Mouse (Mus musculus): ENCODE results near the gene Olfr902. TPM values are rescaled to one million over a fixed set of nuclear protein-coding genes. Genes with fewer than 3 reads are reported as not detected.
"Not testable (repeated sequence)": the region's sequence is repeated elsewhere in the genome, so short reads cannot be mapped to it uniquely, and the experiment has no call there.

Gene Olfr902
- not detected in 2 replicates for total RNA-seq (2017)

DNA sequence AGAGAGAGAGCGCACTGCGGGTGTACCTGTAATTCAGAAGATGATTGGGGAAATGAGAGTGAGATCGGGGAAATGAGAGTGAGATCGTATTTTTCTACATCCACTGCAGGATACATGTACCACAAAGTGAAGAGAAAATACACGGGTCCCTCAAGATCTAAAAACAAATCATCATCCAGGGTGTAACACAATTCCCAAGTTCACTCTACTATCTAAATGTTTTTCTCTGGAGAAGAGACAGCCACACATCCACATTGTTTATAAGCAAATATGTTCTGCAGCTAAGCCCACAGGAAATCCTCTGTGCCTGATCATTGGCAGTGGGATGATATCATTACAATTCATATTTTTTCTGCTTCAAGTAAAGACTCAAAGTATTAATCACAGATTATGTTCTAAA, at the start of gene Olfr902:
Gene Olfr902 (plus strand): TSS at position 301 of the 400 bp plus-strand sequence.
- no peak for ATAC-seq (replicated peaks; ENCODE audit: low read depth, poor library complexity, severe bottlenecking)

DNA sequence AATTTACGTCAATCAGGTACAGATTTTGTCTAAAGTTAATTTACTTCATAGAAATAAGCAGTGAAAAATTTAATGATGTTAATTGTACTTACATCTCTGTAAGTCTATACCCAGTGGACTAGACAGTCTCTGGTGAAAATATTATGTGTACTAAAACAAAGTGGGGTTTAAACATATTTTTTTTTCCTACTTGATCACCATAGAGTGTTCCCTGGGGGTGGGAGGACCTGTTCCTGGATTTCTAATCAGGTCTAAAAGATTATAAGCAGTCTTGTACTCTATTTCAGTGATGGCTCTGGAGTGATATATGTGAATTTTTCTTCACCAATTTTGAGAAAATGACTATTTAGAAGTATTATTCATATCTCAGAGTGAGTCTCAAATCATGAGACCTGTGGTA, 46.1 kb upstream of the Olfr902 start, which contains the start of gene Olfr147:
Gene Olfr147 (plus strand): TSS at position 301 of the 400 bp plus-strand sequence.
- ATAC-seq (replicated peaks; ENCODE audit: low read depth, poor library complexity, severe bottlenecking): no peak

GRCm38 (mm10) chr9:38407502-38407901, 40.0 kb upstream of the Olfr902 start:
- not testable (repeated sequence) for ATAC-seq (replicated peaks; ENCODE audit: low read depth, poor library complexity, severe bottlenecking)

- not testable (repeated sequence) for ATAC-seq (replicated peaks; ENCODE audit: low read depth, poor library complexity, severe bottlenecking)
These were observed 34.0 kb upstream of the Olfr902 start for GRCm38 (mm10) chr9:38413502-38413901.

GRCm38 (mm10) chr9:38423801-38424200, 23.7 kb upstream of the Olfr902 start:
- no peak for ATAC-seq (replicated peaks; ENCODE audit: low read depth, poor library complexity, severe bottlenecking)

DNA sequence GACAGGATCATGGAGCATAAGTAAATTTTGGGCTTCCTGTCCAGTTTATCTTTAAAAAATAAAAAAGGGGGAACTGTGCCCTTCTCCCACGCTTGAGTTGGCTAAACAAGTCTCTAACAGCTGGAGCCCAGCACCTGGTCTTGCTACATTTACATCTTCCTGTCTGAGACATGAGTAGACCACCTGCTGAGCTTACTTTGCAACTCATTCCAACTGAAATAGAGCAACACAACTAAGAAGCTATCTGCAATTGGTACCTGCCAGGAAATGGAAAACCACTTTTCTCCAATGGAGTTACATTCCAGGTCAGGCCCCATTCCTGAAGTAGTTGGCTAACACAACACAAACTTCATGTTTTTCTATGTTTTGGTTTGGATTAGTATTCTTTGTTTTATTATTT, 20.4 kb upstream of the Olfr902 start:
- ATAC-seq (replicated peaks; ENCODE audit: low read depth, poor library complexity, severe bottlenecking): no peak

DNA sequence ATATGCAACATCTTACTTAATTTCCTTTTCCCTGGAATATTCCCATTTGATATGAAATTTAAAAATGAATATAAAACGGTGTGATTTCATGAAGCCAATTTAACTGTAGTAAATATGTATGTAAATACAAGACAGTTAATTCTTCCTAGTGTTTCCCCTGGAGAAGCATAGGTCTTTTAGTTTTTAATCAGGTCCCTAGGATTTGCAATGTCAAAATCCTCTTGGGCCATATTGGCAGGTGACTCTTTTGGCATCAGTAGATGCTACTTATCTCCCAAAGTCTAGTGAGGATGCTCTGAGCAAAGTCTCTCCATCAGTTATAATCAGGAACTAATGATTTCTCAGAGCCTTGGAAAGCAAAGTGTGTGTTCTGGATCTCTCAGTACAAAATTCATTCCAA, 18.3 kb upstream of the Olfr902 start, which contains the start of gene Olfr901:
Gene Olfr901 (plus strand): TSS at position 301 of the 400 bp plus-strand sequence.
- ATAC-seq (replicated peaks; ENCODE audit: low read depth, poor library complexity, severe bottlenecking): no peak

GRCm38 (mm10) chr9:38462844-38463243, 15.4 kb downstream of the Olfr902 start, which contains the start of gene Olfr904:
Olfr904 (plus strand) TSS chr9:38463144.
- no peak for ATAC-seq (replicated peaks; ENCODE audit: low read depth, poor library complexity, severe bottlenecking)

DNA sequence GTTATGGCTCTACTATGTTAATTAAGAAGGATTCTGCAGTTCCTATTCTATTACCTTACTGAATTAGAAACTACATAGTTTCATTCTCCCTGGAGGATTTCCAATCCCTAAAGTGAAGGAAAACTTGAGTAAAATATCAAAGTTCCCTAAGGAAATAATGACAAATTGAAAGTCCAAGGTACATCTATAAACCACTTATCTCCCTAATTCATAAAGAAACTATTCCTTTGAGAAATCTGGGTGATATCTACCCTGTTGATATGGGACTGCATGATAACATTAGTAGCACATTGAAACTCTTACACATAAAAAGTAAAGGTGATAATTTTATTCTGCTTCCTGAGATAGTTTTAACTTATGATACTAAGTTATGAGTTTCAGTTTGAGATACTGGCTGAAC, 23.4 kb downstream of the Olfr902 start, which contains the start of gene Olfr905:
Gene Olfr905 (plus strand): TSS at position 301 of the 400 bp plus-strand sequence.
- ATAC-seq (replicated peaks; ENCODE audit: low read depth, poor library complexity, severe bottlenecking): no peak

DNA sequence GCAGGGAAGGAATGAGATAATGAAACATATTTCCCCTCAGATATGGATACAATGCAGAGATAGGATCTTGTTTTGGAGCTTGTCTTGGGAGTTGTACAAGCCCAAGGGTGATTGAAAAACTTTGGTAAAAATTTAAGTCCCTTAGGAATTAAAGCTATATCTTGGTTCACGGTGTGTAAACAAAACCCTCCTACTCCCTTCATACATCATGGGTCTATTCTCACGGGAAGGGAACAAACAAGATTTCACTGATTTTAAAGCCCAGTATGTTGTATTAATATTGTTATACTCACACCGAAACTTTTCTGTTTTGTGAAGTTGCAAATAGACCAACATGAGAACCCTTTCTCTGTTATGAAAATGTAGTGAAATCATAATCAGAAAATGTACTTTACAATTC, 39.3 kb downstream of the Olfr902 start, which contains the start of gene Olfr906:
Gene Olfr906 (plus strand): TSS at position 301 of the 400 bp plus-strand sequence.
- no peak for ATAC-seq (replicated peaks; ENCODE audit: low read depth, poor library complexity, severe bottlenecking)

GRCm38 (mm10) chr9:38495501-38495900, 48.0 kb downstream of the Olfr902 start, which contains the start of gene Olfr907:
Olfr907 (plus strand) TSS chr9:38495801.
- no peak for ATAC-seq (replicated peaks; ENCODE audit: low read depth, poor library complexity, severe bottlenecking)

Other genes starting within 250 kb of the Olfr902 start
- gene Olfr893, start 239.3 kb upstream of the Olfr902 start, total RNA-seq (2017): not detected in 2 replicates
- not detected in 2 replicates for gene Olfr894, start 229.6 kb upstream of the Olfr902 start, total RNA-seq (2017)
- not detected in 2 replicates for gene Olfr143, start 194.9 kb upstream of the Olfr902 start, total RNA-seq (2017)
- not detected in 2 replicates for gene Olfr895, start 179.8 kb upstream of the Olfr902 start, total RNA-seq (2017)
- not detected in 2 replicates for gene Olfr896-ps1, start 156.5 kb upstream of the Olfr902 start, total RNA-seq (2017)
- gene Olfr25, start 118.6 kb upstream of the Olfr902 start, total RNA-seq (2017): not detected in 2 replicates
- gene Olfr898, start 99.2 kb upstream of the Olfr902 start, total RNA-seq (2017): not detected in 2 replicates
- gene Olfr250, start 80.8 kb upstream of the Olfr902 start, total RNA-seq (2017): not detected in 2 replicates
- not detected in 2 replicates for gene Olfr251, start 70.6 kb upstream of the Olfr902 start, total RNA-seq (2017)
- gene Olfr147, start 46.0 kb upstream of the Olfr902 start, total RNA-seq (2017): not detected in 2 replicates
- gene Olfr901, start 18.2 kb upstream of the Olfr902 start, total RNA-seq (2017): not detected in 2 replicates
- not detected in 2 replicates for gene Olfr904, start 15.5 kb downstream of the Olfr902 start, total RNA-seq (2017)
- gene Olfr905, start 23.5 kb downstream of the Olfr902 start, total RNA-seq (2017): not detected in 2 replicates
- not detected in 2 replicates for gene Olfr906, start 39.4 kb downstream of the Olfr902 start, total RNA-seq (2017)
- gene Olfr907, start 48.1 kb downstream of the Olfr902 start, total RNA-seq (2017): not detected in 2 replicates
- not detected in 2 replicates for gene Olfr911-ps1, start 73.9 kb downstream of the Olfr902 start, total RNA-seq (2017)
- gene Olfr910, start 90.2 kb downstream of the Olfr902 start, total RNA-seq (2017): not detected in 2 replicates
- not detected in 2 replicates for gene Olfr912, start 132.5 kb downstream of the Olfr902 start, total RNA-seq (2017)
- not detected in 2 replicates for gene Olfr913, start 145.1 kb downstream of the Olfr902 start, total RNA-seq (2017)
- gene Olfr914, start 157.4 kb downstream of the Olfr902 start, total RNA-seq (2017): not detected in 2 replicates
- gene Olfr916, start 212.2 kb downstream of the Olfr902 start, total RNA-seq (2017): not detected in 2 replicates
- gene Olfr917, start 218.2 kb downstream of the Olfr902 start, total RNA-seq (2017): not detected in 2 replicates
- not detected in 2 replicates for gene Olfr918, start 226.9 kb downstream of the Olfr902 start, total RNA-seq (2017)

All from common myeloid progenitor, adult 5-6 weeks (primary cell).